Mouse (Mus musculus): ENCODE measurements at regions not wholly inside any gene's neighbourhood (a gene's known extent, or its start where the extent isn't known, plus 50 kb on each side); places are given as distances from the start of the nearest gene placed in this dataset.
A peak's percentile ranks its signal among the peaks of the same experiment; 100 is the strongest.
"Not testable (repeated sequence)": the region's sequence is repeated elsewhere in the genome, so short reads cannot be mapped to it uniquely, and the experiment has no call there.

GRCm38 (mm10) chr6:109948928-109949327, 696.5 kb upstream of the Grm7 start:
- Histone ChIP-seq H3K27me3 (ENCODE audit: control insufficient read depth, insufficient read depth, low read depth, low read length) (no peaks in the 10 kb centered on the region), H3K9me3 (replicated peaks; ENCODE audit: control insufficient read depth, low read length, poor library complexity, severe bottlenecking) (no peaks in the 10 kb centered on the region), H3K9ac (ENCODE audit: low read depth, low read length) (no peak overlapping the region), H3K27ac (ENCODE audit: low read length) (peak overlapping the region; percentile 38; the same call in 1 of the 2 replicates), H3K36me3 (ENCODE audit: control insufficient read depth, insufficient read depth, low read length) (no peaks in the 10 kb centered on the region), H3K4me3 (ENCODE audit: low read depth, low read length) (no peak overlapping the region), H3K4me1 (ENCODE audit: control insufficient read depth, insufficient read depth, low read length) (peaks cover 11% of the 10 kb centered on the region; the same call in 1 of the 2 replicates), H3K4me2 (ENCODE audit: low read length) (no peak overlapping the region)
- 25% methylated on average over 1 of the region's 1 CpGs for WGBS
- ATAC-seq = peak; percentile 73

GRCm38 (mm10) chr6:109957901-109958300, 687.5 kb upstream of the Grm7 start:
- H3K27ac ChIP-seq (ENCODE audit: low read length); ATAC-seq: not testable (repeated sequence)
- 88% methylated on average over 2 of the region's 2 CpGs for WGBS

More at GRCm38 (mm10) chr6:109957901-109958300, 687.5 kb upstream of the Grm7 start:
- H3K4me1 ChIP-seq (ENCODE audit: control insufficient read depth, insufficient read depth, low read length); H3K9me3 ChIP-seq (replicated peaks; ENCODE audit: control insufficient read depth, low read length, poor library complexity, severe bottlenecking); H3K27me3 ChIP-seq (ENCODE audit: control insufficient read depth, insufficient read depth, low read depth, low read length); H3K9ac ChIP-seq (ENCODE audit: low read depth, low read length); H3K4me2 ChIP-seq (ENCODE audit: low read length); H3K36me3 ChIP-seq (ENCODE audit: control insufficient read depth, insufficient read depth, low read length); H3K4me3 ChIP-seq (ENCODE audit: low read depth, low read length): not testable (repeated sequence)
